Mouse (Mus musculus) testis, postnatal 10 days (tissue): ENCODE measurements at regions not wholly inside any gene's neighbourhood (a gene's known extent, or its start where the extent isn't known, plus 50 kb on each side); places are given as distances from the start of the nearest gene placed in this dataset.

Experiments used
- DNase-seq: peaks from one replicate; pipeline ENCODE4 v3.0.0; 2021; ENCODE audit warnings: low spot score

DNA sequence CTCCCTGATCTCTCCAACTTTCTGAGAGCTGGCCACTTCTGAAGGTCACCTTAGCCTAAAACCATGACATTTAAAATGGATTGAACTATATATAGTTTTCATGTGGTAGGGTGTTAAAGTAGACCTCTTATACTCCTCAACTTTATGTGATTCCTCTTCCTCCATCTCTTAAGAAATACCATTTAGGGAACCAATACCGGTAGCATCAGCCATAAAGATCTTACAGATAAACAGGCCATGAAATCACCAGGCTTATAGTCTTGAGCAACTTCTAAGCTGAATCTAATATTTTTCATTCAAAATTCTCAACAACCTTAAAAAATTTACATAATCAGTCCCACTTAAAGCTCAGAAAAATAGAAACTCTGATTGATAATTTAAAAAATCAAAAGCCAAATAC is 56.2 kb downstream of the Rpl36a-ps1 start:
- DNase-seq, result no peak

DNA sequence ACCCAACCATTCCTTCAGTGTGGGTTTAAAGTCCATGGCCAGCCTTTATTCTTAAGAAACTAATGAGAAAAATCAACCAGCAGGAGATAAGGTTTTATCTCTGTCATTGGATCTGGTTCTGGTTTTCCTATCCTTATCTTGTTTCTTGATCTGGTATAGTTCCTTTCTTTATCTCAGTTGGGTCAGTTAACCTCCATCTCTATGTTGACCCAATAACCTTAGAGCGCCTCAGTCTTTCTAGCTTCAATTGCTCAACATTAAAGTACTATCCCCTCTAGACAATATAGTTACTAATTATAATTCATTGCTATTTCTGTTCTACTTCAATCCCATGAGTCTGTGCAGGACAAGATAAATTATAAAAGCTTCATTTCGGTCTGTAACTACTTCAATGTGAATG is 56.7 kb downstream of the Rpl36a-ps1 start:
- DNase-seq, result no peak

DNA sequence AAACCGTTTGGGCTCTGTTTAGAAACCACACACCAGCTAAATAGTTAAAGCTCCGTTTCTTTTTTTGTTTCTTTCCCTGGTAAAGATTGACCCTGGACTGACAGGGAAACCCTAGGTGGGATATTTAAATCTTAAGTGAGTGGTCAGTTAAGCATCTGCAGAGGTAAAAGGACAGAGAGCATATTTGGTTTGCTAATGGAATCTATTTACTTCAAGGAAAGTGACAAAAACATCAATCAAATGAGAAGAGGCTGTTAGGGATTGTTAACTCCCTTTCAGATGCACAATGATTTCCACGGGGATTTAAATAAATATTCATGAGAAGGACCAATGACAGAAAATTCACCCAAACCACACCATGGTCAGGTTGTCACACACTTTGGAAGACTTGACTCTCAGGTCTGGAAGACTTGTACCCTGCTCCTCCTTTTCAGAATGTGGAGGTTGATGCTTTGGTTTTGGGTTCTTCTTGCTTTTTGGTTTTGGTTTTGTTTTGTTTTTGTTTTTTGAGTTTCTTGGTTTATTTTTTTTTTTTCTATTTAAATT is 60.7 kb downstream of the Rpl36a-ps1 start:
- DNase-seq, result no peak

DNA sequence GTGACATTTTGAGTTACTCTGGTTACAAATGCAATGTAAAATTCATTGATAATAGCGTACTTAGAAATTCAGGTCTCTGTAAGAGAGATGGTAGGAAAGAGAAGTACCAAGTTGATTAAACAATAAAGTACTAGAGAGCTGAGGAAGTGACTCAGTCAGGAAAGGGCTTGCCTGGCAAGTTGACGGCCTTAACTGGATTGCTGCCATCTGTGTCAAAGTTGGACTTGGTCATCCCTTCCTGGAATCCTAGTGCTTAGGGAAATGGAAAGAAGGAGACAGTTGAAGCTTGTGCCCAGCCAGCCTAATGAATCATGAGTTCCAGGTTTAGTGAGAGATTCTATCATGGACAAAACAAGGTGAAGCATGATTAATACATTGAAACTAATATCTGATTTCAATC is 64.8 kb downstream of the Rpl36a-ps1 start:
- DNase-seq, result no peak

DNA sequence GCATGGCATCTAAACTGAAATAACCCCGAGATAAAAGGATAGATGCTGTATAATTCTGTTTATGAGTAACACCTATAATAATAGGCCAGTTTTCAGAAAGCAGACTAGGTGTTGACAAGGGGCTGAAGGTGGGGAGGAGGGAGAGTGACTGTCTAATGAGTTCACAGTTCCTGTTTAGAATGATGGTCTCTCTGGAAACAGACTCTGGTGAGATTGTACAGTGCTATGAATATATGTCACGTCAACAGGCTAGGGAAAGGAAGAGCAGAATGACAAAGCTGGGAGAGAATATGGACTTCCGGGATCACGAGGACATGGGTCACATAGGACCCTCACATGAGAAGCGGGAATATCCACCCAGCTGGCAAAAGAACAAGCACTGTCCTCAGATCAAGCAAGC is 85.9 kb downstream of the Rpl36a-ps1 start:
- no peak for DNase-seq

DNA sequence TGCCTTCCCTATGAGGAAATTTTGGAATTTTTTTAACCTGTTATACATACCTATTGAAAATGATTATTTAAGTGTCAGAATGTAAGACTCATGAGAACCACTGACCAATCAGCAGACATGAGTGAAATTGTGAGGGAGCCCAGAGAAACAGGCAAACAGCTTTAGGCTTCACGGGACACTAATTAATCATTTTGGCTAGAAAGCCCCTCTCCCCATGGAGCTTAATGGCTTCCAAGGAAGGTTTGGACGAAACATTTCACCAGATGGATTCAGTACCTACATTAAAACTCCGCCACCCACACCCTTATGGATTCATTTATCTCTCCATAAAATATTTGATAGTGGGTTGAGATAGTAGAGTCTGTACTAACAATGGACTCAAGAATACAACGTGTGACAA is 95.2 kb downstream of the Rpl36a-ps1 start:
- DNase-seq, result no peak

DNA sequence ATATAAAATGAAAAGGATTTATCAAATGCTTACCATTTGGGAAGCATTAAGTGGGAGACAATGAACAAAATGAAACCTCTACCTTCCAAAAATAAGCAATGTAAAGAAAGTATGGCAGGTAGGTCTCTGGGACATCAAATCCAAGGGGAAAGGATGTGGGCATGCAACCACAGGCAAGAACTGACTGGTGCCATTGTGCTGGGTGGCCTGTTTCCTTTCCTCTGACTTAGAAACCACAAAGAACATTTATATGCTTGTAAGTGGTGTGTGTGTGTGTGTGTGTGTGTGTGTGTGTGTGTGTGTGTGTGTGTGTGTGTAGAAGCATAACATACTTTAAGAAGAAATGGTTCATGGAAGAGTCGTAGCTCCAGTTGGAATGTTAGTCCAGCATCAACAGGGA is 96.7 kb downstream of the Rpl36a-ps1 start:
- no peak for DNase-seq

DNA sequence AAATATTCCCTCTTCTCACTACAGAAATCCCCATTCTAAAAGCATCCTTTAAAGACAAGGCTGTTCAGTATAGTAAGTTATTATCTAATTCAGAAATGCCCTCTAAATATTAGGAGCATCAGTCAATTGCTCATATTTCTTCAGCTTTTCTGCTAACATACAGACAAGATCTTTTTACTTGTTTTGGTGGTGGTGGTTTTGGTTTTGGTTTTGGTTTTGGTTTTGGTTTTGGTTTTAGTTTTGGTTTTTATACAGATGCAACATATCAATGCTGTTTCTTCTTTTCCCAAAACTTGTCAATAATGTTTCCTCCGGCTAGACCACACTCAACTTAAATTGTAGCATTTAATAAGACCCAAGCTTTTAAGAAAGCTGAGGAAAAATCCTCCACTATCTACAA is 98.2 kb downstream of the Rpl36a-ps1 start:
- no peak for DNase-seq

DNA sequence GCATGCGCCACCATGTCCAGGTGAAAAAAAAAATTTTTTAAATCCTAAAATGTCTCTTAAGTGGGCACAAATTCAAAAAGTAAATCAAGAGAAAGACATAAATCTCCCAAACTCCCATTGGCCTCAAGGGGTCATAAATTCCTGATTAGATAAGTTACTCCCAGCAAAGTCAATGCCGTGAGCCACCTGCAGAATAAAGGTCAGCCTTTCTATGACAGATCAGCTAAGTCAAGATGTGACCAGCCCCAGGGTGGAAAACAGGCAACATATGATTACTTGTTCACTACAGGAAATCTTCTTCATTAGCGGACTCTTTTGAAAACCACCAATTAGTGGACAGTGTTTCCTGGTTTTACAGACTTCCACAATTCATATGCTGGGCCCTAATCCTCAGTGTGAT is 101.4 kb downstream of the Rpl36a-ps1 start:
- no peak for DNase-seq

DNA sequence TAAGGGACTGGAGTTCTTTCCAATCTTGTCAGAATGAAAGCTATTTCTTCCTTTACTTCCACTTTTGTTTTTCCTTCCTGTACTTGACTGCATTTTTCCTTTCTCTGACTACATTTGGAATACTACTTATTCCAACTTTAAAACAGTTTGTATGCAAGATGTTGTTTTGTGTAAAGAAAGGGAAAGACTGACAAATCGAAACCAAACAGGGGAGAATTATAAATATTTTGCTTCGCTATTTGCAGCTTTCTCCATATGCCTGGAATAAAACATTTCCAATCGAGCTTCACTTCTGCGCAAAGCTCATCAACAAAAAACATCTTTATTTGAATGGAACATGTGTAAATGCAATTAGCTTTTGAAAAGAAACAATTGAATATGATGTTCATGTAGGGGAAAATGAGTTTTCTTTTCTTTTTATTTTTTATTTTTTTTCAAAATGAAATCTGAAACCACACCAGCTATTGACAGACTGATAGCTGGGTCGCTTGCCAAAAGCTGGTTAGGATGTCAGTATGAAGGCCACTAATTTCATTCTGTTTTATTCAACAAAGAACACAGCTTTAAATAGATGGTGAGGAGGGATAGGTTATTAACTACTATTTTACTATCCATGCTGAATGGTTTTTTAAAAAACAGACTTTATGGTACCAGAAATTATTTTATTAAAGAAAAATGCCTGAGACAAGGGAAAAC is 102.7 kb downstream of the Rpl36a-ps1 start:
- DNase-seq, result no peak

DNA sequence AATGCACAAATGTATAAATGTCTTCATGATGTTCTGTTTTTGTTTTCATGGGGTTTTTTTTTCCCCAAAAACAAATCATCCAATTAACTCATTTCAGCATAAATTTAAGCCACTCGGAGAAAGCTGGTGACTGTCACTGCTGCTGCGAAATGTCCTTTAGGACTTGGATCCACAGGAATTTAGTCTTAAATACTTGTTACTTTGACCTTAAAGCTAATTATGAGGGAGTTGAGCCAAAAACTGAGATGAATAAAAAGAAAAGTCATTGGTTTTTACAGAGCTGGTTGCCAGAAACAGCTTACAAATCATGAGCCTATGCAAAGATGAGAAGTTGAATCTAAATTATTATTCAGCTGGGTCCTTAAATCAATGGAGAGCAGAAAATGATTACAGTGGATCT is 106.5 kb downstream of the Rpl36a-ps1 start:
- DNase-seq, result no peak

DNA sequence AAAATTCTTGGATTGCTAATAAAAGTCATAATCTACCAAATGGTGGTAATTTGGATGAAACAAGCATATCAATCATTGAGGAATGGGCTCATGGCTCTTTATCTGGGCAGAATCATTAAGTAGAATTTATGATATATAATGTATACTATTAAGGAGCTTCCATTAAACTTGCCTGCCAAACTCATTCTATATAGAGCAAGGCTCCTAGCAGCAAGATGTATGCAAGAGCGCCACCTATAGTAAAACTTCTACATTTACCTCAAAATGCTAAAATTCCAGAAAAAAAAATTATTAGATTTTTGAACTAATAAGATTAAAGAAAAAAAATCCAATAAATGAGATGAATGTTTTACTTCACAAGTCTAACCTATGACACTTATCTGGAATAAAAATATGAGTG is 107.1 kb downstream of the Rpl36a-ps1 start:
- DNase-seq, result no peak

DNA sequence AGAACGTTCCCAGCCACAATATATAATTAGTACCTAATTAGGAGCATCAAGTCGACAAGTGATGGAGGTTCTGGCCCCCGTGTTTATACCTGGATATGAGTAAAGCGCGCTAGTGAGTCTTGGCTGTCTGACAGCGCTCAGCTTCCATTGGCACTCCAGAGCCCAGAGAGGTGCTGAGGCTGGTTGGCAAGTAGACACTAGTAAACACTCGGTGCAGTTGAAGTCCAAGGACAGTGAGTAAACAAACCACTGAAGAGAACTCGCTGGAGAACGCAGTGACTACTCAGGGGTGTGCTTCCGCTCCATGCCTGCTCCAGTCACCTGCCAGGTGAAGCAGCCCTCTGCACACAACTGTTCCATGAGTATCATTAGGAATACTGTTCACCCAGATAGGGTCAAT is 111.5 kb downstream of the Rpl36a-ps1 start:
- no peak for DNase-seq

DNA sequence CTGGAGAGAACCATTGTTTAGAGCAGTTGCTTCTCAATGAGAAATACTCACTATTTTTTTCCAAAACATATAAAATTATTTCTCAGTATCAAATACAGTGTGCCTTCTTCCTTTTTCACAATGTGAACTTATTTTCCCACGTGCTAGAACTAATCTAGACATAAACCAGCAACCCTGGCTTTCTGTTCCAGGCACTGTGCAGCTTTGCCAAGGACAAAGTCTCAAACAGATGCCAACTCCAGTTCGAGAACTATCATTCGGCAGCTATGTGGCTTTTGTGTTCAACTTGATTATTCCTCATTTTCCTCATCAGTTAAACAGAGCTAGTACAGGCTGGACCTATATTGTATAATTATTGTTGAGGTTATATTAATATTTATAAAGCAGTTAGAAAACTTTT is 116.2 kb downstream of the Rpl36a-ps1 start:
- no peak for DNase-seq

DNA sequence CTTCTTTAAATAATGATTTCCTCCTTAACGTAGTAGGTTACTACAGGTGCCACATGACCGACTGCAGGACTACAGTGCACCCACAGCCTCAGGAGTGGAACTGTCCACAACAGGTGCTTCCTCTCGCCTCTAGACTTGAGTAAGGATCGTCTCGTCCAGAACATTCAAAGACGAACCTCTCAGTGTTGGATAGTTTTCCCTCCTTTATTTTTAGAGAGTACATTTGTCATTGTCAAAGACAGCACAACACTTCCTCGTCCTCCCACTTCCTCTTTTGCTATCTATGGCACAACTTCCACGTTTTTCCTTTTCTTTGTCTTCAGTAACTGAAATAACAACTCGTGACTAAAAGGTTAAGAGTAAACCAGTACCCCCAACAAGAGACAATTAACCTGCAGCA is 120.7 kb downstream of the Rpl36a-ps1 start:
- DNase-seq, result no peak

DNA sequence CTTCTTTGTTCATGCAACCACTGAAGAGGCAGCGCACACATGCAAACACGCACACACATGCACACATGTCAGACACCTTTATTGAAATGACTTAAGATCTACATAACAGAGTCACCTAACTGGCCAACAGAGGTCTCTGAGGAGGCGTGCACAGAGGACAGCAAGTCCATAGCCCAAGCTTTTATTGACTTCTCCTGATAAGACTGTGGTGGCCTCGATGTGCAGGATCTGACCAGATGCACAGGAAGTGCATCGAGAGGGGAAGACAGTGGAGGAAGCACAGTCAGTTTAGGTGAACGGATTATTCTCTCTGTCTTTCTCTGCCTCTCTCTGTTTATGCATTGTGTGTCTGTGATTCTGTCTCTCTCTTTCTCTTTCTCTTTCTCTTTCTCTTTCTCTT is 124.2 kb downstream of the Rpl36a-ps1 start:
- no peak for DNase-seq

DNA sequence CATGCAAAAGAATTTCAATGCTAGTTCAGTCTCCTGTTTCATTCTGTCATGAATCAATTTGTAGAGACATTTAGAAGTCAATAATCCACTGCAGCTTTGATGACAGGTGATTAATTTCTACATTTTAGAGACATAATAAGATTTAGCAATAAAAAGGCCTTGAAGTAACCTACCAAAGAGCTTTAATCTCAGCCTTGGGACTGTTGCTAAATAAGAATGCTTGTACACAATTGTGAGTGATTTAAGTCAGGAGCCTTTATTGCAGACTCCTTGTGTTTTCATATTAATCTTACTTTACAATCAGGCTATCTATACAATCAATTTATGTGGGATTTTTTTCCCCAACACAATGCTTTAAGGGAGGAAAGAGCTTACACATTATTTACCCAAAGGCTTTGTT is 127.2 kb downstream of the Rpl36a-ps1 start:
- DNase-seq, result no peak

DNA sequence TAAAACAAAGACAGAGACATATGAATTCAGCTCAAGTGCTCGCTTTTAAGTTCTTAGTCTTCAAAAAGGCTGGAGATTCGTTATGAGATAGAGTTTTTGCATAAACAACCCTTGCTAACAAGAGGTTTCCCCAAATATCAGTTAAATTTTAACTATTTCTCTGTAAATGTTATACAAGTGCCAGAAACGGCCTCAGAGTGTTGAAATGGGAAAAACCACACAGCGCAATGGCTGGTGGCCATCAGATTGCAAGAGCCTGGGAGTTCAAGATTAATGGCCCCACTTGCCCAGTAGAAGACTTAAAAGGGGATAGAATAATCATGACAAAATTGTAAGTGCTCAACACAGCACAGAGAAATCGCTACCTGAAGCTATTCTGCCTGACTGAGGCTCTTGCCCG is 130.1 kb downstream of the Rpl36a-ps1 start:
- DNase-seq, result no peak

DNA sequence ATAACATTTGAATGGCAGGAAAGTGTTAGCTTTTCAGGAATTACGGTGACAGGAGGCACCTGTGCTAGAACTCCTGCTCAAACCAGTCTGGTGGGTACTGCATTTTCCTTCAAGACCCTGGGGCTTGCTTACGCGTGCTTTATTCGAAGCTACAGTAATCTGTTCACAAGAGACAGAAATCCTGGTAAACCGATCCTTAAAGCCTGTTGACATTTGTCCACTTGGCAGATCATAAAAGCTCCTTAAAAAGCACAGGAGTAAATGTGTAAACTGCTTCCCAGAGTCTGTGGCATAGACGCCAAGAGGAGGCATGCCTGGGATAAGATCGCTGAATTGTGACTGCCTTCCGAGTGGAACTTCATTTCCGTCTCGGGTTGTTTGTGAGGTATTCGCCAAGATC is 130.5 kb downstream of the Rpl36a-ps1 start:
- DNase-seq, result no peak

DNA sequence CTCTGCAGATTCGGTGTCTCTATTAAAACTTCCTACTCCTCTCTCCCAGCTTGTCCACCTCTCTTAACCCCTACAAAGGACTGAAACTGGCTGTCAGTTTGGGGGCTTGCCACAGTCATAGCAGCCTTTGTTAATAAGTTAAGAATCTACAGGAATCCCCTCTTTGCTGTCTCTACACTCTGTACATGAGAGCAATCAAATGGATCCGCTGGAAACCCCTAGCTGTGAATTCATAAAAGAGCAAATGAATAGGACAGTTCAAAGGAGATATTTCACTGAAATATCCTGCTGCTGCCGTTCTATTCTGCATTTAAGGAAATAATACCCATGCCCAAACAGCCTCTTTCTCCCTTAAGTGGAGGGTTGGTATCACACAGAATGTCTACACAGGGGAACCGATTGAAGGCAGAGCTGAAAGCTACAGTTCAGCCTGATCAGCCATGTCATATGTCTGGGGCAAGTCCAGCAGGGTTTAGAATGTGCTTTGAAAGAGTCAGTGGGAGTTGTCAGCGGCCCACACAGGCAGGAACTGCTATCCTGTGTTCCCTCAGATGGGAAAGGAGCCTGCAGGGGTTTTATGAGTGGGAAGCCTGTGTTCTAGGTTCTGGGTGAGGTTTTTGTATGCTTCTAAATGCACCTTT is 131.9 kb downstream of the Rpl36a-ps1 start:
- no peak for DNase-seq

DNA sequence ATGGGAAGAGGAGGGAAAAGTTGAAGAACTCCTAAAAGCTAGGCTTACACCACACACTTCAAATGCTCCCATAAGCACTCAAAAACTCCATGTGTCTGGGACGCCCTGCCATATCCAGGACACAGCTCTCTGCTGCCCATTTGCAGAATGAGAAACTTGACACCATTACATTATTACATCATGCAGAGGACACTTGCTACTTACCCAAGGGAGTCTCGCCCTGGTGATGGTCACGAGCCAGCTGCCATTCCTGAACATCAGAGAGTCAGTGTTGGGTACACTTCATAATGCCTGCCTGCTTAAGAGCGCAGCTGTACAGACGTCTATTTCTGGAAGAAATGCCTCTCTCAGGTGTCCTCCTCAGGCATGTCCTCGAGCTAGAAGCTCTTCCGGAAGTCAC is 135.3 kb downstream of the Rpl36a-ps1 start:
- DNase-seq, result no peak

DNA sequence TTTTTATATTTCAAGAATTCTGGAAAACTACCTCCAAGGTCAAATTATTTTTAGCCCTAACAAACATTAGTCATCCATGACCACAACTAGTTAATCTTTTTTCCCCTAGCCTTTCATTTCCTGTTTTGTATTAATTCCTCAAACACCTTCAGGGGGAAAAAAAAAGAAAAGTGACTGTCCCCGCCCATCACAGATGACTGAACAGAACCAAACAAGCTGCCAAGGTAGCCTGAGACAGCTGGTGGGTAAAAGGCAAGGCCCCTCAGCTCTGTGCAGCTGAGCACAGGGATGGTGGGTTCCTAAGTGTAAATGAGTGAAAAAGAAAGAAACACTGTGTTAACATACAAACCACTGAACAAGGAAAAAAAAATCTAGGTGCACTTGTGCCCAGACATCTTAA is 145.6 kb downstream of the Rpl36a-ps1 start:
- no peak for DNase-seq

DNA sequence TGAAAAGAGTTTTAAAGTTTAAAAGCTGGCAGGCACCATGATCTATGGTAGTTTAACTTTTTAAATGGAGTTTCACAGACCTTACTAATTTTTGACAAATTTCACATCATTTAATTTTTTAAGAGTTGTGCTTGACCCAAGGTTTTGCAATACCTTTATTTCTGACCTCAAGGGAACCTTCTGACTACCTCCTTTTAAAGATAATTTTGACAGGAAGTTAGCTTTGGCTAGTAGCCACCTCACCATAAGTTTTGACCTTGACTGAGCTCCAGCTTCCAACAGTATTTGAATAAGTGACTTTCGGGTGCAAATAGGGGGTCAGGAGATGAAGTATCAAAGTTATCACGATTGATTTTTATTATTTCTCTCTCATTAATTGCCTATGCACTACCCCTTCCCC is 149.9 kb downstream of the Rpl36a-ps1 start:
- no peak for DNase-seq

DNA sequence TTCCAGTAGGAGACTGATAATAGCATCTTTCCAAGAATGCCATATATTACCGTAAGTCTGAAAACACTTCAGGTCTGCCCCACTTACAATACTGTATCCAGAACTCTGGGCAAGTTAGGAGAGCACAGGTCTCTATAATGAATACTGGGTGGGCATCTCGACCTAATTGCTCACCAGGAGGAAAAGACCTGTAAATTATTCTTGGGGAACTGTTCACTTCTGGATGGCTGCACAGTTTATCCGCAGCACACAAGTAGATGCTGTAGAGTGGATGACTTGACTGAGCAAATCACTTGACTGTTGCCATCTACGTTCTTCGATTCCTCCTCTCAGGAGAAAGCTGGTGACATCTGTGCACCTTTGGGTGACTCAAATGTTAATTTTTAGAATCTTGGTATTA is 159.8 kb downstream of the Rpl36a-ps1 start:
- DNase-seq, result no peak
